Mouse (Mus musculus) stomach, embryonic 14.5 days (tissue): ENCODE measurements around the gene Lta. TPM values are rescaled to one million over a fixed set of nuclear protein-coding genes. Genes with fewer than 3 reads are reported as not detected.

ENCODE experiments used
- ATAC-seq: fragments of 200-750 bp; cut with Nextera tagmentation; 2 replicates; pipeline ENCODE4 v1.8.0; 2017; ENCODE audit warnings: low read depth, moderate TSS enrichment; ENCODE audit not compliant: insufficient number of reproducible peaks, insufficient read depth, low FRiP score
- H3K27ac ChIP-seq: fragments of 300-500 bp; sonication (generic); 2 replicates; pipeline ENCODE4 v1.5.1; 2014; ENCODE audit warnings: mild to moderate bottlenecking, low read length, moderate library complexity, mixed read lengths
- H3K27me3 ChIP-seq: fragments of 300-500 bp; sonication (generic); 2 replicates; pipeline ENCODE4 v1.6.1; 2014; ENCODE audit warnings: low read length, control low read depth, mixed read lengths; ENCODE audit not compliant: control insufficient read depth, insufficient read depth
- H3K36me3 ChIP-seq: fragments of 300-500 bp; sonication (generic); 2 replicates; pipeline ENCODE4 v1.6.1; 2014; ENCODE audit warnings: mild to moderate bottlenecking, control low read depth, low read length, moderate library complexity, mixed read lengths; ENCODE audit not compliant: control insufficient read depth, insufficient read depth
- H3K4me1 ChIP-seq: fragments of 300-500 bp; sonication (generic); 2 replicates; pipeline ENCODE4 v1.6.1; 2014; ENCODE audit warnings: low read length, control low read depth, mixed read lengths; ENCODE audit not compliant: control insufficient read depth, insufficient read depth
- H3K4me2 ChIP-seq: fragments of 300-500 bp; sonication (generic); replicated peaks from 2 replicates; pipeline ENCODE4 v1.6.1; 2014; ENCODE audit warnings: low read depth, low read length, control low read depth
- H3K4me3 ChIP-seq: fragments of 300-500 bp; sonication (generic); 2 replicates; pipeline ENCODE4 v1.5.1; 2014; ENCODE audit warnings: low read depth, low read length, control low read depth
- H3K9ac ChIP-seq: fragments of 300-500 bp; sonication (generic); replicated peaks from 2 replicates; pipeline ENCODE4 v1.6.1; 2014; ENCODE audit warnings: low read depth, mild to moderate bottlenecking, control low read depth, low read length, moderate library complexity, mixed read lengths
- H3K9me3 ChIP-seq: fragments of 300-500 bp; sonication (generic); 2 replicates; pipeline ENCODE4 v1.6.1; 2016; ENCODE audit warnings: low read depth, low read length, control low read depth; ENCODE audit not compliant: control insufficient read depth
- WGBS: fragments of 180-500 bp; shearing (Covaris S2); extraction: QIAGEN DNeasy Blood & Tissue Kit; methylation state at CpG from one replicate; pipeline ENCODE4 v1.1.7; 2014; 5-methylcytosine and 5-hydroxymethylcytosine counted together
- polyA plus RNA-seq: library from polyadenylated mRNA; unstranded; fragments of >200 nt; fragmentation: Nextera tagmentation; extraction: Ambion mirVana; gene quantifications from 2 replicates; pipeline ENCODE4 v1.2.1, GENCODE M21; 2014

Lta gene
- polyA plus RNA-seq, 1 experiment from 2014 or later: 0.59 TPM

- 40% methylated on average over 19 of the region's 19 CpGs for WGBS
- Histone ChIP-seq H3K4me1 (peaks cover 14% of the 10 kb centered on the region; the same call in 1 of the 2 replicates), H3K9me3 (no peaks in the 10 kb centered on the region), H3K27me3 (peaks cover 8% of the 10 kb centered on the region), H3K4me2 (peak overlapping the region; percentile 79), H3K9ac (no peak overlapping the region; the same call in 1 of the 2 replicates), H3K27ac (no peak overlapping the region), H3K4me3 (peak overlapping the region; percentile 38), H3K36me3 (no peaks in the 10 kb centered on the region)
- 0 out of 2 replicates have a peak, but pooled peaks have one; percentile 5 for ATAC-seq
These were observed 10.1 kb downstream of the Lta start for GRCm38 (mm10) chr17:35194844-35195630.

- ATAC-seq: no peak
- Histone ChIP-seq H3K9ac (no peak within 1 kb of the TSS), H3K27me3 (peaks cover 8% of the 10 kb centered on the region), H3K9me3 (no peaks in the 10 kb centered on the region), H3K4me2 (peak within 1 kb of the TSS; percentile 79), H3K36me3 (no peaks in the 10 kb centered on the region), H3K27ac (no peak within 1 kb of the TSS), H3K4me1 (peaks cover 14% of the 10 kb centered on the region; the same call in 1 of the 2 replicates), H3K4me3 (peak within 1 kb of the TSS; percentile 38; the same call in 1 of the 2 replicates)
- 49% methylated on average over 28 of the region's 28 CpGs for WGBS
These were observed 11.0 kb downstream of the Lta start, which contains the start of gene Ltb for GRCm38 (mm10) chr17:35193881-35194843. TSS of gene Ltb (plus strand) at chr17:35194439.

- no peak overlapping the region for H3K4me2 ChIP-seq
- H3K27ac ChIP-seq: no peak overlapping the region
- peaks cover 8% of the 10 kb centered on the region for H3K27me3 ChIP-seq
- peaks cover 14% of the 10 kb centered on the region; the same call in 1 of the 2 replicates for H3K4me1 ChIP-seq
- no peak overlapping the region for H3K4me3 ChIP-seq
- no peaks in the 10 kb centered on the region for H3K36me3 ChIP-seq
- no peaks in the 10 kb centered on the region for H3K9me3 ChIP-seq
- WGBS: 85% methylated on average over 5 of the region's 5 CpGs
- no peak overlapping the region for H3K9ac ChIP-seq
- ATAC-seq: no peak
These were observed 12.2 kb downstream of the Lta start for GRCm38 (mm10) chr17:35192924-35193323.

GRCm38 (mm10) chr17:35191723-35192122 lies 13.4 kb downstream of the Lta start:
- H3K9me3 ChIP-seq: no peaks in the 10 kb centered on the region
- no peaks in the 10 kb centered on the region for H3K36me3 ChIP-seq
- no peak for ATAC-seq
- no peak overlapping the region for H3K4me3 ChIP-seq
- H3K4me1 ChIP-seq: peaks cover 14% of the 10 kb centered on the region; the same call in 1 of the 2 replicates
- no peak overlapping the region for H3K27ac ChIP-seq
- peaks cover 8% of the 10 kb centered on the region for H3K27me3 ChIP-seq
- H3K4me2 ChIP-seq: no peak overlapping the region
- no peak overlapping the region for H3K9ac ChIP-seq
- 65% methylated on average over 2 of the region's 2 CpGs for WGBS

GRCm38 (mm10) chr17:35190096-35190495 lies 15.1 kb downstream of the Lta start:
- Histone ChIP-seq H3K4me3 (no peak overlapping the region), H3K9me3 (no peaks in the 10 kb centered on the region), H3K27me3 (no peaks in the 10 kb centered on the region), H3K36me3 (no peaks in the 10 kb centered on the region), H3K27ac (no peak overlapping the region), H3K4me2 (no peak overlapping the region), H3K9ac (no peak overlapping the region), H3K4me1 (peaks cover 15% of the 10 kb centered on the region; the same call in 1 of the 2 replicates)
- 67% methylated on average over 4 of the region's 4 CpGs for WGBS
- ATAC-seq: no peak

GRCm38 (mm10) chr17:35189186-35189585 lies 16.0 kb downstream of the Lta start:
- H3K4me1 ChIP-seq: peaks cover 8% of the 10 kb centered on the region; the same call in 1 of the 2 replicates
- no peak overlapping the region for H3K4me2 ChIP-seq
- H3K9me3 ChIP-seq: no peaks in the 10 kb centered on the region
- H3K4me3 ChIP-seq: no peak overlapping the region
- no peak overlapping the region for H3K9ac ChIP-seq
- WGBS: 59% methylated on average over 1 of the region's 1 CpGs
- no peaks in the 10 kb centered on the region for H3K27me3 ChIP-seq
- no peak overlapping the region for H3K27ac ChIP-seq
- no peak for ATAC-seq
- H3K36me3 ChIP-seq: no peaks in the 10 kb centered on the region

- Histone ChIP-seq H3K27ac (peak within 1 kb of the TSS; percentile 21; the same call in 1 of the 2 replicates), H3K27me3 (no peaks in the 10 kb centered on the region), H3K9me3 (no peaks in the 10 kb centered on the region), H3K4me3 (no peak within 1 kb of the TSS), H3K4me2 (no peak within 1 kb of the TSS), H3K4me1 (peaks cover 6% of the 10 kb centered on the region; the same call in 1 of the 2 replicates), H3K36me3 (no peaks in the 10 kb centered on the region), H3K9ac (no peak within 1 kb of the TSS)
- 71% methylated on average over 7 of the region's 7 CpGs for WGBS
- ATAC-seq: no peak
These were observed 17.1 kb downstream of the Lta start, which contains the start of gene Lst1 for GRCm38 (mm10) chr17:35187959-35188610. TSS of gene Lst1 (minus strand) at chr17:35188439.

- ATAC-seq: no peak
- Histone ChIP-seq H3K36me3 (no peaks in the 10 kb centered on the region), H3K4me2 (no peak overlapping the region), H3K27me3 (no peaks in the 10 kb centered on the region), H3K4me3 (no peak overlapping the region), H3K4me1 (peaks cover 6% of the 10 kb centered on the region; the same call in 1 of the 2 replicates), H3K9me3 (no peaks in the 10 kb centered on the region), H3K27ac (no peak overlapping the region), H3K9ac (no peak overlapping the region)
- WGBS: 70% methylated on average over 4 of the region's 4 CpGs
These were observed 17.8 kb downstream of the Lta start for GRCm38 (mm10) chr17:35187345-35187744.
